ENCODE assay signal across 13 mouse cellular contexts in the genomic region with DNA sequence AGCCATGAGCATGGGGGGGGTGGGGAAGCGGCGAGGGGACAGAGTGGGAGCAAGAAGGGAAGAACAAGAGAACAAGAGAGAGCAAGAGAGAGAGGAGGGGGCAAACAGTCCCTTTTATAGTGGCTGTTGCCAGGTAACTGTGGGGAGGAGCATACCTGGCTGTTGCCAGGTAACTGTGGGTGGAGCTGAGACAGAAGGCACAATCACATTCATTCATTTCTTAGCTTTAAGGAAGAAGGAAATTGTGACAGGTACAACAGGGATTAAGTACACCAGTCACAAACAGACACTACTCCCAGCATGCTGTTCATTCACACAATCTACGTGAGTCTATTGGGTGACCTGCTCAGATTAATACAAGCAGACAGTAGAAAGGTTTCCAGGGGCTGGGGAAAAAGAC.
DNase-seq lines count a peak whose midpoint lies in the region; ATAC-seq and TF ChIP-seq lines count a peak whose summit lies in the region.
"Had no signal": no experiment of that assay in that cellular context is flagged by ENCODE, and none has a peak within 500 bp of the region (broad histone marks: within the 10 kb centered on the region; RNA-seq: fewer than 3 reads in every experiment).

No protein-coding gene starts in this region.

- TF ChIP-seq CTCF in lung, embryonic 14.5 days (IDR thresholded peaks at IDR 0.05; ENCODE audit: low read depth): no peak
- no peak for TF ChIP-seq CTCF in hindbrain, postnatal 0 days (IDR thresholded peaks at IDR 0.05; ENCODE audit: low read depth)
- no peak for TF ChIP-seq CTCF in midbrain, postnatal 0 days (IDR thresholded peaks at IDR 0.05)
- no peak for TF ChIP-seq CTCF in left cerebral cortex, adult 2 months (IDR thresholded peaks at IDR 0.05)

- H3K27me3 ChIP-seq in lung, embryonic 14.5 days (ENCODE audit: insufficient read depth, low read length): no peaks in the 10 kb centered on the region
- H3K27me3 ChIP-seq in forebrain, embryonic 15.5 days: no peaks in the 10 kb centered on the region
- H3K27me3 ChIP-seq in hindbrain, postnatal 0 days (ENCODE audit: insufficient read depth, low read length): no peaks in the 10 kb centered on the region
- no peaks in the 10 kb centered on the region for H3K27me3 ChIP-seq in midbrain, postnatal 0 days (ENCODE audit: insufficient read depth, low read length)

- no peaks in the 10 kb centered on the region for H3K36me3 ChIP-seq in lung, embryonic 14.5 days (ENCODE audit: insufficient read depth)
- no peaks in the 10 kb centered on the region for H3K36me3 ChIP-seq in forebrain, embryonic 15.5 days
- no peaks in the 10 kb centered on the region for H3K36me3 ChIP-seq in hindbrain, postnatal 0 days (ENCODE audit: insufficient read depth, low read length)
- H3K36me3 ChIP-seq in midbrain, postnatal 0 days (ENCODE audit: insufficient read depth, low read length): no peaks in the 10 kb centered on the region

- H3K9ac ChIP-seq in lung, embryonic 14.5 days: no peak overlapping the region
- no peak overlapping the region for H3K9ac ChIP-seq in forebrain, embryonic 15.5 days (replicated peaks)
- H3K9ac ChIP-seq in hindbrain, postnatal 0 days (replicated peaks; ENCODE audit: low read length): no peak overlapping the region
- H3K9ac ChIP-seq in midbrain, postnatal 0 days (replicated peaks; ENCODE audit: low read length, poor library complexity, severe bottlenecking): no peak overlapping the region
- H3K9ac ChIP-seq: liver, postnatal 0 days had no signal

- DNase-seq in lung, embryonic 14.5 days: peak; percentile 33
- no peak for DNase-seq in lung, postnatal 36 days
- DNase-seq in hindbrain, postnatal 0 days (ENCODE audit: low spot score): peak; percentile 18
- DNase-seq in midbrain, postnatal 0 days (ENCODE audit: low spot score): peak; percentile 23
- no peak for DNase-seq in left cerebral cortex, adult 2 months (ENCODE audit: extremely low spot score in 1 of 2, low spot score in 2 of 2)
- no peak for DNase-seq in ovary, postnatal 14 days (ENCODE audit: low spot score)
- DNase-seq: adrenal gland, postnatal 36 days; cerebellum, adult 9-11 months; liver; liver, postnatal 0 days; thymus, postnatal 25 days had no signal

- intact Hi-C loops in left cerebral cortex, adult 2 months (cut with DNase I): no loop called here

- 71% methylated on average over 3 of the region's 3 CpGs for WGBS in lung, embryonic 14.5 days
- WGBS in forebrain, embryonic 15.5 days: 57% methylated on average over 3 of the region's 3 CpGs
- 43% methylated on average over 3 of the region's 3 CpGs for WGBS in hindbrain, postnatal 0 days
- WGBS in midbrain, postnatal 0 days: 21% methylated on average over 2 of the region's 3 CpGs

- no peak overlapping the region for H3K27ac ChIP-seq in lung, embryonic 14.5 days (ENCODE audit: low read depth)
- 0 out of 2 replicates have a peak overlapping the region, but pooled peaks have one; percentile 77 for H3K27ac ChIP-seq in forebrain, embryonic 15.5 days (replicated peaks)
- no peak overlapping the region for H3K27ac ChIP-seq in hindbrain, postnatal 0 days
- H3K27ac ChIP-seq in midbrain, postnatal 0 days (ENCODE audit: low read depth, low read length): no peak overlapping the region
- H3K27ac ChIP-seq in left cerebral cortex, adult 2 months: no peak overlapping the region

- peaks cover 9% of the 10 kb centered on the region; the same call in 1 of the 2 replicates for H3K4me1 ChIP-seq in lung, embryonic 14.5 days (ENCODE audit: insufficient read depth)
- H3K4me1 ChIP-seq in forebrain, embryonic 15.5 days: peaks cover 26% of the 10 kb centered on the region
- H3K4me1 ChIP-seq in hindbrain, postnatal 0 days (ENCODE audit: insufficient read depth, low read length): peaks cover 7% of the 10 kb centered on the region; the same call in 1 of the 2 replicates
- no peaks in the 10 kb centered on the region for H3K4me1 ChIP-seq in midbrain, postnatal 0 days (ENCODE audit: insufficient read depth, low read length)

- H3K4me2 ChIP-seq in lung, embryonic 14.5 days: no peak overlapping the region
- no peak overlapping the region for H3K4me2 ChIP-seq in forebrain, embryonic 15.5 days (replicated peaks)
- no peak overlapping the region for H3K4me2 ChIP-seq in hindbrain, postnatal 0 days (ENCODE audit: low read depth, low read length)
- no peak overlapping the region for H3K4me2 ChIP-seq in midbrain, postnatal 0 days (ENCODE audit: low read depth, low read length, poor library complexity, severe bottlenecking)

- H3K9me3 ChIP-seq in lung, embryonic 14.5 days (ENCODE audit: low read depth, low read length): no peaks in the 10 kb centered on the region
- no peaks in the 10 kb centered on the region for H3K9me3 ChIP-seq in forebrain, embryonic 15.5 days
- H3K9me3 ChIP-seq in hindbrain, postnatal 0 days (ENCODE audit: low read length): no peaks in the 10 kb centered on the region
- H3K9me3 ChIP-seq in midbrain, postnatal 0 days (ENCODE audit: low read length): no peaks in the 10 kb centered on the region

- H3K4me3 ChIP-seq in lung, embryonic 14.5 days (ENCODE audit: low read depth, low read length): no peak overlapping the region
- H3K4me3 ChIP-seq in forebrain, embryonic 15.5 days: no peak overlapping the region
- no peak overlapping the region for H3K4me3 ChIP-seq in hindbrain, postnatal 0 days (ENCODE audit: low read length)
- H3K4me3 ChIP-seq in midbrain, postnatal 0 days (ENCODE audit: low read depth, low read length): no peak overlapping the region
- no peak overlapping the region for H3K4me3 ChIP-seq in left cerebral cortex, adult 2 months

- ATAC-seq in lung, embryonic 14.5 days (ENCODE audit: insufficient read depth): no peak; the same call in 1 of the 2 replicates
- no peak for ATAC-seq in forebrain, embryonic 15.5 days (replicated peaks)
- no peak for ATAC-seq in hindbrain, postnatal 0 days
- no peak for ATAC-seq in midbrain, postnatal 0 days (ENCODE audit: low FRiP score)
- ATAC-seq: intestine, embryonic 16.5 days; liver, postnatal 0 days had no signal

Comparison
In these comparisons a context has a peak if more than half of its experiments do, and no peak if none do; other contexts are left out.
1. DNase-seq: peak in lung, embryonic 14.5 days (single experiment), hindbrain, postnatal 0 days (single experiment) and midbrain, postnatal 0 days (single experiment); none in lung, postnatal 36 days (single experiment), left cerebral cortex, adult 2 months (0 of 2) and ovary, postnatal 14 days (single experiment).